Mouse (Mus musculus): Measurements from ENCODE around the gene Cds2. TPM values are rescaled to one million over a fixed set of nuclear protein-coding genes. Genes with fewer than 3 reads are reported as not detected.

Gene Cds2
- polyA plus RNA-seq, 1 experiment: 47.3 TPM

GRCm38 (mm10) chr2:132269217-132269616 lies 6.3 kb downstream of the Cds2 start:
- Histone ChIP-seq H3K4me1 (ENCODE audit: control insufficient read depth, insufficient read depth, low read length) (peaks cover 31% of the 10 kb centered on the region), H3K27me3 (replicated peaks; ENCODE audit: control insufficient read depth, insufficient read depth, low read length) (no peaks in the 10 kb centered on the region), H3K36me3 (ENCODE audit: control insufficient read depth, insufficient read depth, low read length) (no peaks in the 10 kb centered on the region), H3K27ac (ENCODE audit: insufficient read depth, low read depth, low read length) (no peak overlapping the region), H3K4me3 (ENCODE audit: insufficient read depth, low read depth, low read length) (no peak overlapping the region)
- no peak for DNase-seq
- TF ChIP-seq CTCF (conservative IDR thresholded peaks at IDR 0.05; ENCODE audit: insufficient read depth, insufficient read length, low read depth, low read length): no peak
- no peak for TF ChIP-seq POLR2A (IDR thresholded peaks at IDR 0.05; ENCODE audit: low read depth, low read length)
- 52% methylated on average over 3 of the region's 3 CpGs for WGBS

GRCm38 (mm10) chr2:132270331-132270951 lies 7.5 kb downstream of the Cds2 start:
- H3K4me3 ChIP-seq (ENCODE audit: insufficient read depth, low read depth, low read length): no peak overlapping the region
- H3K27me3 ChIP-seq (replicated peaks; ENCODE audit: control insufficient read depth, insufficient read depth, low read length): no peaks in the 10 kb centered on the region
- peak overlapping the region; percentile 26 for H3K27ac ChIP-seq (ENCODE audit: insufficient read depth, low read depth, low read length)
- no peaks in the 10 kb centered on the region for H3K36me3 ChIP-seq (ENCODE audit: control insufficient read depth, insufficient read depth, low read length)
- 49% methylated on average over 2 of the region's 2 CpGs for WGBS
- peak; percentile 90 for DNase-seq
- peaks cover 21% of the 10 kb centered on the region for H3K4me1 ChIP-seq (ENCODE audit: control insufficient read depth, insufficient read depth, low read length)
- TF ChIP-seq CTCF (conservative IDR thresholded peaks at IDR 0.05; ENCODE audit: insufficient read depth, insufficient read length, low read depth, low read length) (no peak), POLR2A (IDR thresholded peaks at IDR 0.05; ENCODE audit: low read depth, low read length) (no peak)

GRCm38 (mm10) chr2:132272694-132273389 lies 9.9 kb downstream of the Cds2 start:
- peaks cover 16% of the 10 kb centered on the region for H3K4me1 ChIP-seq (ENCODE audit: control insufficient read depth, insufficient read depth, low read length)
- WGBS: 62% methylated on average over 6 of the region's 6 CpGs
- TF ChIP-seq POLR2A (IDR thresholded peaks at IDR 0.05; ENCODE audit: low read depth, low read length) (no peak), CTCF (conservative IDR thresholded peaks at IDR 0.05; ENCODE audit: insufficient read depth, insufficient read length, low read depth, low read length) (no peak)
- DNase-seq: no peak
- H3K27me3 ChIP-seq (replicated peaks; ENCODE audit: control insufficient read depth, insufficient read depth, low read length): no peaks in the 10 kb centered on the region
- no peak overlapping the region for H3K27ac ChIP-seq (ENCODE audit: insufficient read depth, low read depth, low read length)
- no peaks in the 10 kb centered on the region for H3K36me3 ChIP-seq (ENCODE audit: control insufficient read depth, insufficient read depth, low read length)
- H3K4me3 ChIP-seq (ENCODE audit: insufficient read depth, low read depth, low read length): no peak overlapping the region

- no peak for DNase-seq
- no peak for TF ChIP-seq POLR2A (IDR thresholded peaks at IDR 0.05; ENCODE audit: low read depth, low read length)
- peak; percentile 37 for TF ChIP-seq CTCF (conservative IDR thresholded peaks at IDR 0.05; ENCODE audit: insufficient read depth, insufficient read length, low read depth, low read length)
- Histone ChIP-seq H3K4me3 (ENCODE audit: insufficient read depth, low read depth, low read length) (no peak overlapping the region), H3K27ac (ENCODE audit: insufficient read depth, low read depth, low read length) (no peak overlapping the region), H3K27me3 (replicated peaks; ENCODE audit: control insufficient read depth, insufficient read depth, low read length) (no peaks in the 10 kb centered on the region), H3K36me3 (ENCODE audit: control insufficient read depth, insufficient read depth, low read length) (no peaks in the 10 kb centered on the region), H3K4me1 (ENCODE audit: control insufficient read depth, insufficient read depth, low read length) (peaks cover 12% of the 10 kb centered on the region)
- WGBS: 81% methylated on average over 4 of the region's 4 CpGs
Measured at GRCm38 (mm10) chr2:132275527-132275926, 12.6 kb downstream of the Cds2 start.

GRCm38 (mm10) chr2:132276249-132276648 lies 13.3 kb downstream of the Cds2 start:
- DNase-seq: no peak
- Histone ChIP-seq H3K36me3 (ENCODE audit: control insufficient read depth, insufficient read depth, low read length) (no peaks in the 10 kb centered on the region), H3K27me3 (replicated peaks; ENCODE audit: control insufficient read depth, insufficient read depth, low read length) (no peaks in the 10 kb centered on the region), H3K4me3 (ENCODE audit: insufficient read depth, low read depth, low read length) (no peak overlapping the region), H3K4me1 (ENCODE audit: control insufficient read depth, insufficient read depth, low read length) (peaks cover 13% of the 10 kb centered on the region), H3K27ac (ENCODE audit: insufficient read depth, low read depth, low read length) (no peak overlapping the region)
- WGBS: 72% methylated on average over 4 of the region's 4 CpGs
- no peak for TF ChIP-seq CTCF (conservative IDR thresholded peaks at IDR 0.05; ENCODE audit: insufficient read depth, insufficient read length, low read depth, low read length)
- no peak for TF ChIP-seq POLR2A (IDR thresholded peaks at IDR 0.05; ENCODE audit: low read depth, low read length)

- H3K4me3 ChIP-seq (ENCODE audit: insufficient read depth, low read depth, low read length): no peak overlapping the region
- H3K27me3 ChIP-seq (replicated peaks; ENCODE audit: control insufficient read depth, insufficient read depth, low read length): no peaks in the 10 kb centered on the region
- WGBS: 37% methylated on average over 8 of the region's 8 CpGs
- no peak overlapping the region for H3K27ac ChIP-seq (ENCODE audit: insufficient read depth, low read depth, low read length)
- DNase-seq: no peak
- no peak for TF ChIP-seq CTCF (conservative IDR thresholded peaks at IDR 0.05; ENCODE audit: insufficient read depth, insufficient read length, low read depth, low read length)
- TF ChIP-seq POLR2A (IDR thresholded peaks at IDR 0.05; ENCODE audit: low read depth, low read length): no peak
- H3K4me1 ChIP-seq (ENCODE audit: control insufficient read depth, insufficient read depth, low read length): peaks cover 29% of the 10 kb centered on the region
- H3K36me3 ChIP-seq (ENCODE audit: control insufficient read depth, insufficient read depth, low read length): no peaks in the 10 kb centered on the region
Measured at GRCm38 (mm10) chr2:132278273-132278853, 15.4 kb downstream of the Cds2 start.

GRCm38 (mm10) chr2:132279336-132279882 lies 16.5 kb downstream of the Cds2 start:
- WGBS: 54% methylated on average over 3 of the region's 3 CpGs
- H3K4me1 ChIP-seq (ENCODE audit: control insufficient read depth, insufficient read depth, low read length): peaks cover 32% of the 10 kb centered on the region
- no peak for DNase-seq
- no peaks in the 10 kb centered on the region for H3K27me3 ChIP-seq (replicated peaks; ENCODE audit: control insufficient read depth, insufficient read depth, low read length)
- no peak for TF ChIP-seq POLR2A (IDR thresholded peaks at IDR 0.05; ENCODE audit: low read depth, low read length)
- no peak for TF ChIP-seq CTCF (conservative IDR thresholded peaks at IDR 0.05; ENCODE audit: insufficient read depth, insufficient read length, low read depth, low read length)
- H3K27ac ChIP-seq (ENCODE audit: insufficient read depth, low read depth, low read length): no peak overlapping the region
- no peak overlapping the region for H3K4me3 ChIP-seq (ENCODE audit: insufficient read depth, low read depth, low read length)
- no peaks in the 10 kb centered on the region for H3K36me3 ChIP-seq (ENCODE audit: control insufficient read depth, insufficient read depth, low read length)
